Comparison of ENCODE assay signal across 12 mouse cellular contexts in genomic region chr6:112948416-112948815, GRCm38 (mm10). TPM values are rescaled to one million over a fixed set of nuclear protein-coding genes. Genes with fewer than 3 reads are reported as not detected.
DNase-seq lines count a peak whose midpoint lies in the region; ATAC-seq and TF ChIP-seq lines count a peak whose summit lies in the region.
"Had no signal": no experiment of that assay in that cellular context is flagged by ENCODE, and none has a peak within 500 bp of the region (broad histone marks: within the 10 kb centered on the region; RNA-seq: fewer than 3 reads in every experiment).

No protein-coding gene starts in this region.

- peaks cover 16% of the 10 kb centered on the region for H3K4me1 ChIP-seq in forebrain, postnatal 0 days (ENCODE audit: insufficient read depth)
- H3K4me1 ChIP-seq in forebrain, embryonic 11.5 days (replicated peaks; ENCODE audit: control insufficient read depth, insufficient read depth, low read length) = peaks cover 18% of the 10 kb centered on the region
- H3K4me1 ChIP-seq in ES-E14 (ENCODE audit: control insufficient read depth in 2 of 2, insufficient read depth in 2 of 2, low read length in 2 of 2, poor library complexity in 1 of 2) = peaks cover 16 to 26% of the 10 kb centered on the region in 2 experiments

- no peak overlapping the region for H3K4me2 ChIP-seq in forebrain, postnatal 0 days (ENCODE audit: low read depth)
- H3K4me2 ChIP-seq in forebrain, embryonic 11.5 days (ENCODE audit: low read depth, low read length, severe bottlenecking) = no peak overlapping the region

- DNase-seq in forebrain, postnatal 0 days = no peak
- DNase-seq in forebrain, embryonic 11.5 days (ENCODE audit: low spot score) = no peak
- DNase-seq in 3T3-L1 (ENCODE audit: low read depth, low spot score) (peak; percentile 71), ES-E14 (ENCODE audit: low read depth, low spot score) (no peak)
- no peak for DNase-seq in heart, adult 18-20 months
- no peak for DNase-seq in layer of hippocampus, adult 9-10 months (ENCODE audit: low spot score)
- DNase-seq: heart, postnatal 36 days; kidney, postnatal 36 days had no signal

- in situ Hi-C loops in ES-E14 (cut with MboI; ENCODE audit: low sequenced_read_pairs in 2 of 2, unreplicated experiment in 2 of 2) = no loop called here

- no peak for ATAC-seq in forebrain, postnatal 0 days
- ATAC-seq in forebrain, embryonic 11.5 days (replicated peaks; ENCODE audit: low FRiP score) = no peak
- ATAC-seq in megakaryocyte, adult 5-6 weeks (ENCODE audit: poor library complexity, severe bottlenecking) = peak; percentile 43
- ATAC-seq in frontal cortex, adult (ENCODE audit: low TSS enrichment) = no peak

- no peaks in the 10 kb centered on the region for H3K36me3 ChIP-seq in forebrain, postnatal 0 days (ENCODE audit: insufficient read depth)
- no peaks in the 10 kb centered on the region for H3K36me3 ChIP-seq in forebrain, embryonic 11.5 days (ENCODE audit: control insufficient read depth, insufficient read depth, low read length)
- no peaks in the 10 kb centered on the region for H3K36me3 ChIP-seq in ES-E14 (ENCODE audit: control insufficient read depth, insufficient read depth, low read length, poor library complexity, severe bottlenecking)
- H3K36me3 ChIP-seq: G1E had no signal

- no peaks in the 10 kb centered on the region for H3K27me3 ChIP-seq in forebrain, postnatal 0 days (ENCODE audit: insufficient read depth, low read length)
- H3K27me3 ChIP-seq in forebrain, embryonic 11.5 days (ENCODE audit: control insufficient read depth, insufficient read depth, low read length) = no peaks in the 10 kb centered on the region

- no peak for TF ChIP-seq CTCF in forebrain, postnatal 0 days (IDR thresholded peaks at IDR 0.05; ENCODE audit: low read depth)

- H3K9ac ChIP-seq in forebrain, postnatal 0 days = no peak overlapping the region
- H3K9ac ChIP-seq in forebrain, embryonic 11.5 days (ENCODE audit: low read length) = no peak overlapping the region
- H3K9ac ChIP-seq in ES-E14 (ENCODE audit: insufficient read depth, low read depth, low read length, poor library complexity, severe bottlenecking) = no peak overlapping the region
- H3K9ac ChIP-seq: liver, embryonic 14.5 days had no signal

- no peak overlapping the region for H3K4me3 ChIP-seq in forebrain, postnatal 0 days (ENCODE audit: low read depth, low read length)
- no peak overlapping the region for H3K4me3 ChIP-seq in forebrain, embryonic 11.5 days (ENCODE audit: low read depth, low read length)
- no peak overlapping the region for H3K4me3 ChIP-seq in ES-E14 (ENCODE audit: insufficient read depth in 1 of 2, low read depth in 1 of 2, low read length in 2 of 2, poor library complexity in 1 of 2, severe bottlenecking in 1 of 2)

- H3K27ac ChIP-seq in forebrain, postnatal 0 days (ENCODE audit: low read depth, low read length) = 0 out of 2 replicates have a peak overlapping the region, but pooled peaks have one; percentile 21
- no peak overlapping the region for H3K27ac ChIP-seq in forebrain, embryonic 11.5 days (ENCODE audit: low read depth, low read length)
- H3K27ac ChIP-seq in ES-E14 (ENCODE audit: insufficient read depth, low read depth, low read length, poor library complexity, severe bottlenecking) = 0 out of 2 replicates have a peak overlapping the region, but pooled peaks have one; percentile 8
- H3K27ac ChIP-seq: liver, embryonic 14.5 days had no signal

- WGBS in forebrain, postnatal 0 days = 85% methylated on average over 2 of the region's 2 CpGs
- 83% methylated on average over 2 of the region's 2 CpGs for WGBS in forebrain, embryonic 11.5 days

- H3K9me3 ChIP-seq in forebrain, postnatal 0 days (ENCODE audit: low read length) = no peaks in the 10 kb centered on the region
- no peaks in the 10 kb centered on the region for H3K9me3 ChIP-seq in forebrain, embryonic 11.5 days (ENCODE audit: control insufficient read depth, low read length)
- H3K9me3 ChIP-seq in ES-E14 (ENCODE audit: control insufficient read depth, insufficient read depth, low read depth, low read length) = no peaks in the 10 kb centered on the region

TF ChIP-seq in ES-E14, 5 proteins besides CTCF, POLR2A, EP300 and RAD21:
- no peak for TF ChIP-seq HCFC1 (IDR thresholded peaks at IDR 0.05; ENCODE audit: borderline replicate concordance, insufficient read depth, low read length)
- TF ChIP-seq CHD2 (IDR thresholded peaks at IDR 0.05; ENCODE audit: low read depth, low read length) = no peak
- no peak for TF ChIP-seq ZNF384 (IDR thresholded peaks at IDR 0.05; ENCODE audit: low read depth, low read length)
- no peak for TF ChIP-seq MAFK (IDR thresholded peaks at IDR 0.05; ENCODE audit: insufficient read depth, low read depth, low read length)
- no peak for TF ChIP-seq ZC3H11A (IDR thresholded peaks at IDR 0.05; ENCODE audit: borderline replicate concordance, low read depth, low read length)
TF ChIP-seq in ES-E14: peak in this region for 0.

RNA-seq across cellular contexts. Expression of gene Srgap3, which starts 1.4 kb away (rescaled TPM):
- 39.4 and 56.7 TPM in 2 replicates for total RNA-seq in forebrain, postnatal 0 days (2014; rRNA removed)
- 13.2 and 21.2 TPM in 2 replicates for polyA plus RNA-seq in forebrain, postnatal 0 days (2015; fragmentation: Nextera tagmentation; extraction: Ambion mirVana)
- 37.8 and 38.5 TPM in 2 replicates for polyA plus RNA-seq in forebrain, embryonic 11.5 days (2014; fragmentation: Nextera tagmentation; extraction: Ambion mirVana)
- total RNA-seq in ES-E14 (2012; rRNA removed) = 3.3 and 5.4 TPM in 2 replicates
- 3.5 and 6.1 TPM in 2 replicates for total RNA-seq in megakaryocyte, adult 5-6 weeks (2015)
- total RNA-seq in megakaryocyte, adult 5-6 weeks (2017) = 2.7 and 2.8 TPM in 2 replicates
- 1 to 10 TPM in 1 of 2 experiments, under 1 TPM in 1; 0.69 to 1.1 TPM for total RNA-seq in heart, adult 18-20 months (2021)
- polyA plus RNA-seq: G1E had no signal
